Mouse (Mus musculus) stomach, postnatal 0 days (tissue): ENCODE results near the gene Arhgef3.

Source experiments
- CTCF ChIP-seq: IDR thresholded peaks from 2 replicates; pipeline ENCODE4 v1.5.1; 2016; ENCODE audit warnings: antibody characterized with exemption, low read depth, mild to moderate bottlenecking, moderate library complexity
- EP300 ChIP-seq: optimal IDR thresholded peaks from 2 replicates; pipeline ENCODE3; 2016; ENCODE audit warnings: antibody characterized with exemption

- TF ChIP-seq CTCF = no peak
- TF ChIP-seq EP300 = no peak
Observed at GRCm38 (mm10) chr14:27432064-27432463, 317.4 kb downstream of the Arhgef3 start.
